Mouse (Mus musculus): Measurements from ENCODE around the gene Gm4301. TPM values are rescaled to one million over a fixed set of nuclear protein-coding genes. Genes with fewer than 3 reads are reported as not detected.
"Not testable (repeated sequence)": the region's sequence is repeated elsewhere in the genome, so short reads cannot be mapped to it uniquely, and the experiment has no call there.

Gene Gm4301
- polyA plus RNA-seq (2015; fragmentation: Nextera tagmentation; extraction: Ambion mirVana), result not detected in 2 replicates

GRCm38 (mm10) chr10:100335376-100335775 is at the start of gene Gm4301:
Gene Gm4301, plus strand, starts transcription at chr10:100335676.
- not testable (repeated sequence) for H3K27me3 ChIP-seq (ENCODE audit: insufficient read depth, low read length); H3K4me3 ChIP-seq (ENCODE audit: low read length); H3K4me1 ChIP-seq (ENCODE audit: insufficient read depth, low read length); H3K27ac ChIP-seq (ENCODE audit: low read length); H3K4me2 ChIP-seq (replicated peaks; ENCODE audit: low read depth, low read length); H3K36me3 ChIP-seq (ENCODE audit: insufficient read depth, low read length); H3K9ac ChIP-seq (replicated peaks; ENCODE audit: low read length); ATAC-seq (ENCODE audit: low FRiP score, low TSS enrichment); H3K9me3 ChIP-seq (ENCODE audit: low read length)
- WGBS, result no CpG with 5 or more reads among the region's 2 CpGs

- no peaks in the 10 kb centered on the region for H3K4me1 ChIP-seq (ENCODE audit: insufficient read depth, low read length)
- H3K36me3 ChIP-seq (ENCODE audit: insufficient read depth, low read length), result no peaks in the 10 kb centered on the region
- H3K9ac ChIP-seq (replicated peaks; ENCODE audit: low read length), result no peak overlapping the region
- H3K27me3 ChIP-seq (ENCODE audit: insufficient read depth, low read length), result no peaks in the 10 kb centered on the region
- ATAC-seq (ENCODE audit: low FRiP score, low TSS enrichment), result no peak
- no peaks in the 10 kb centered on the region for H3K9me3 ChIP-seq (ENCODE audit: low read length)
- no peak overlapping the region for H3K4me2 ChIP-seq (replicated peaks; ENCODE audit: low read depth, low read length)
- H3K27ac ChIP-seq (ENCODE audit: low read length), result no peak overlapping the region
- 84% methylated on average over 2 of the region's 2 CpGs for WGBS
- no peak overlapping the region for H3K4me3 ChIP-seq (ENCODE audit: low read length)
Measured at GRCm38 (mm10) chr10:100296105-100296504, 39.4 kb upstream of the Gm4301 start.

- not testable (repeated sequence) for ATAC-seq (ENCODE audit: low FRiP score, low TSS enrichment); H3K36me3 ChIP-seq (ENCODE audit: insufficient read depth, low read length); H3K27ac ChIP-seq (ENCODE audit: low read length); H3K27me3 ChIP-seq (ENCODE audit: insufficient read depth, low read length); H3K4me1 ChIP-seq (ENCODE audit: insufficient read depth, low read length); H3K4me2 ChIP-seq (replicated peaks; ENCODE audit: low read depth, low read length); H3K4me3 ChIP-seq (ENCODE audit: low read length); H3K9ac ChIP-seq (replicated peaks; ENCODE audit: low read length); H3K9me3 ChIP-seq (ENCODE audit: low read length)
Measured at GRCm38 (mm10) chr10:100300106-100300505, 35.4 kb upstream of the Gm4301 start.

DNA sequence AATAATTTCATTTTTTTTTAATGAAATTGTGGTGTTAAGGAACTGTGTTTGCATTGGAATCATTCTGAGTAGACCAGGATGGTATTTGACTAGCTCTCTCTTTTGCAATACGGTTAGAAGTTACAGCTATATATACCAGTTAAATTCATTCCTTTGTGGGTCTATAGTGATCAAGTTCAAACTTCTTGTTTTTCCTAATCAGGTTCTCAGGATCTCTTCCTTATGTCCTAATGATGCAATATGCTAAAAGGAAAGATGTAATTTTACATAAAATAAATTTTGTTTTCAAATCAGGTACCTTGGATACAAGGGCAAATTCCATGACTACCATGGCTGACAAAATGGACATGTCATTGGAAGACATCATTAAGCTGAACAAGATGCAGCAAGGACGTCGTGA is 5.1 kb downstream of the Gm4301 start, which contains the start of gene Gm4302:
Gene Gm4302, plus strand, starts transcription at position 301 of the 400 bp plus-strand sequence.
- WGBS, result no CpG with 5 or more reads among the region's 3 CpGs
- not testable (repeated sequence) for ATAC-seq (ENCODE audit: low FRiP score, low TSS enrichment)

GRCm38 (mm10) chr10:100345672-100346071 is 10.2 kb downstream of the Gm4301 start, which contains the start of gene Gm4303:
Gene Gm4303, plus strand, starts transcription at chr10:100345972.
- H3K4me2 ChIP-seq (replicated peaks; ENCODE audit: low read depth, low read length); H3K27me3 ChIP-seq (ENCODE audit: insufficient read depth, low read length); H3K4me1 ChIP-seq (ENCODE audit: insufficient read depth, low read length); H3K4me3 ChIP-seq (ENCODE audit: low read length); ATAC-seq (ENCODE audit: low FRiP score, low TSS enrichment); H3K27ac ChIP-seq (ENCODE audit: low read length); H3K36me3 ChIP-seq (ENCODE audit: insufficient read depth, low read length); H3K9me3 ChIP-seq (ENCODE audit: low read length); H3K9ac ChIP-seq (replicated peaks; ENCODE audit: low read length): not testable (repeated sequence)
- no CpG with 5 or more reads among the region's 3 CpGs for WGBS

More for the DNA sequence above, 5.1 kb downstream of the Gm4301 start, which contains the start of gene Gm4302:
- not testable (repeated sequence) for H3K27me3 ChIP-seq (ENCODE audit: insufficient read depth, low read length); H3K27ac ChIP-seq (ENCODE audit: low read length); H3K9me3 ChIP-seq (ENCODE audit: low read length); H3K9ac ChIP-seq (replicated peaks; ENCODE audit: low read length); H3K4me3 ChIP-seq (ENCODE audit: low read length); H3K4me2 ChIP-seq (replicated peaks; ENCODE audit: low read depth, low read length); H3K36me3 ChIP-seq (ENCODE audit: insufficient read depth, low read length); H3K4me1 ChIP-seq (ENCODE audit: insufficient read depth, low read length)

DNA sequence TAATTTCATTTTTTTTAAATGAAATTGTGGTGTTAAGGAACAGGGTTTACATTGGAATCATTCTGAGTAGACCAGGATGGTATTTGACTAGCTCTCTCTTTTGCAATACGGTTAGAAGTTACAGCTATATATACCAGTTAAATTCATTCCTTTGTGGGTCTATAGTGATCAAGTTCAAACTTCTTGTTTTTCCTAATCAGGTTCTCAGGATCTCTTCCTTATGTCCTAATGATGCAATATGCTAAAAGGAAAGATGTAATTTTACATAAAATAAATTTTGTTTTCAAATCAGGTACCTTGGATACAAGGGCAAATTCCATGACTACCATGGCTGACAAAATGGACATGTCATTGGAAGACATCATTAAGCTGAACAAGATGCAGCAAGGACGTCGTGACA is 15.3 kb downstream of the Gm4301 start, which contains the start of gene Gm4305:
Gene Gm4305, plus strand, starts transcription at position 301 of the 400 bp plus-strand sequence.
- not testable (repeated sequence) for H3K27ac ChIP-seq (ENCODE audit: low read length); H3K4me1 ChIP-seq (ENCODE audit: insufficient read depth, low read length); H3K9ac ChIP-seq (replicated peaks; ENCODE audit: low read length); H3K36me3 ChIP-seq (ENCODE audit: insufficient read depth, low read length); H3K4me2 ChIP-seq (replicated peaks; ENCODE audit: low read depth, low read length); H3K27me3 ChIP-seq (ENCODE audit: insufficient read depth, low read length); H3K9me3 ChIP-seq (ENCODE audit: low read length); H3K4me3 ChIP-seq (ENCODE audit: low read length); ATAC-seq (ENCODE audit: low FRiP score, low TSS enrichment)
- no CpG with 5 or more reads among the region's 3 CpGs for WGBS

- not testable (repeated sequence) for H3K4me1 ChIP-seq (ENCODE audit: insufficient read depth, low read length); H3K9me3 ChIP-seq (ENCODE audit: low read length); H3K9ac ChIP-seq (replicated peaks; ENCODE audit: low read length); H3K36me3 ChIP-seq (ENCODE audit: insufficient read depth, low read length); ATAC-seq (ENCODE audit: low FRiP score, low TSS enrichment); H3K4me3 ChIP-seq (ENCODE audit: low read length); H3K27me3 ChIP-seq (ENCODE audit: insufficient read depth, low read length); H3K27ac ChIP-seq (ENCODE audit: low read length); H3K4me2 ChIP-seq (replicated peaks; ENCODE audit: low read depth, low read length)
- 58% methylated on average over 2 of the region's 2 CpGs for WGBS
Measured at GRCm38 (mm10) chr10:100356841-100357240, 21.4 kb downstream of the Gm4301 start.

- not testable (repeated sequence) for H3K4me3 ChIP-seq (ENCODE audit: low read length); H3K36me3 ChIP-seq (ENCODE audit: insufficient read depth, low read length); H3K27ac ChIP-seq (ENCODE audit: low read length); H3K4me1 ChIP-seq (ENCODE audit: insufficient read depth, low read length); H3K27me3 ChIP-seq (ENCODE audit: insufficient read depth, low read length); ATAC-seq (ENCODE audit: low FRiP score, low TSS enrichment); H3K9ac ChIP-seq (replicated peaks; ENCODE audit: low read length); H3K4me2 ChIP-seq (replicated peaks; ENCODE audit: low read depth, low read length); H3K9me3 ChIP-seq (ENCODE audit: low read length)
- WGBS, result no CpG with 5 or more reads among the region's 3 CpGs
Measured at GRCm38 (mm10) chr10:100361038-100361437, 25.6 kb downstream of the Gm4301 start, which contains the start of gene Gm4307. Gene Gm4307, plus strand, starts transcription at chr10:100361338.

DNA sequence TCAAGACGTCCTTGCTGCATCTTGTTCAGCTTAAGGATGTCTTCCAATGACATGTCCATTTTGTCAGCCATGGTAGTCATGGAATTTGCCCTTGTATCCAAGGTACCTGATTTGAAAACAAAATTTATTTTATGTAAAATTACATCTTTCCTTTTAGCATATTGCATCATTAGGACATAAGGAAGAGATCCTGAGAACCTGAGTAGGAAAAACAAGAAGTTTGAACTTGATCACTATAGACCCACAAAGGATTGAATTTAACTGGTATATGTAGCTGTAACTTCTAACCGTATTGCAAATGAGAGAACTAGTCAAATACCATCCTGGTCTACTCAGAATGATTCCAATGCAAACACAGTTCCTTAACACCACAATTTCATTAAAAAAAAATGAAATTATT is 47.0 kb downstream of the Gm4301 start, which contains the start of gene Gm4312:
Gene Gm4312, minus strand, starts transcription at position 101 of the 400 bp plus-strand sequence.
- H3K27me3 ChIP-seq (ENCODE audit: insufficient read depth, low read length); H3K4me2 ChIP-seq (replicated peaks; ENCODE audit: low read depth, low read length); H3K27ac ChIP-seq (ENCODE audit: low read length); H3K4me1 ChIP-seq (ENCODE audit: insufficient read depth, low read length); H3K4me3 ChIP-seq (ENCODE audit: low read length); H3K36me3 ChIP-seq (ENCODE audit: insufficient read depth, low read length); H3K9ac ChIP-seq (replicated peaks; ENCODE audit: low read length); ATAC-seq (ENCODE audit: low FRiP score, low TSS enrichment); H3K9me3 ChIP-seq (ENCODE audit: low read length): not testable (repeated sequence)
- WGBS, result no CpG with 5 or more reads among the region's 2 CpGs

Data from kidney, embryonic 16.5 days (tissue).